Mouse (Mus musculus) layer of hippocampus, postnatal 25 days (tissue): ENCODE measurements around the gene Arhgap17. TPM values are rescaled to one million over a fixed set of nuclear protein-coding genes. Genes with fewer than 3 reads are reported as not detected.

Experiments used
- total RNA-seq, 2 experiments: library from RNA; stranded (reverse); gene quantifications; 2 replicates each; pipeline ENCODE4 v1.2.3; 2021

Arhgap17 gene
- total RNA-seq, 2 experiments from 2014 or later, result 22.8 to 32.6 TPM

Other genes starting within 250 kb of the Arhgap17 start
- gene Tnrc6a, start 246.0 kb downstream of the Arhgap17 start, total RNA-seq, result 10 to 100 TPM; 37.6 to 48.7 TPM
- under 1 TPM in 1 of 2 experiments, not detected in 1; 0.20 TPM for gene Slc5a11, start 155.1 kb downstream of the Arhgap17 start, total RNA-seq
- gene Lcmt1, start 131 bp downstream of the Arhgap17 start, total RNA-seq, result 10 to 100 TPM; 86.5 to 92.1 TPM
- not detected for gene Aqp8, start 92.4 kb upstream of the Arhgap17 start, total RNA-seq
- 10 to 100 TPM; 14.2 to 25.9 TPM for gene Zkscan2, start 130.5 kb upstream of the Arhgap17 start, total RNA-seq